ENCODE assay signal across 10 mouse cellular contexts in genomic region chr12:80270924-80271323, GRCm38 (mm10). TPM values are rescaled to one million over a fixed set of nuclear protein-coding genes. Genes with fewer than 3 reads are reported as not detected.
DNase-seq lines count a peak whose midpoint lies in the region; ATAC-seq lines count a peak whose summit lies in the region.
"Had no signal": no experiment of that assay in that cellular context is flagged by ENCODE, and none has a peak within 500 bp of the region (broad histone marks: within the 10 kb centered on the region; RNA-seq: fewer than 3 reads in every experiment).

No protein-coding gene starts in this region.

- no peaks in the 10 kb centered on the region for H3K36me3 ChIP-seq in heart, embryonic 14.5 days (ENCODE audit: control insufficient read depth, insufficient read depth, low read length)
- H3K36me3 ChIP-seq in lung, embryonic 16.5 days (ENCODE audit: control insufficient read depth, insufficient read depth, low read length): no peaks in the 10 kb centered on the region
- H3K36me3 ChIP-seq in limb, embryonic 10.5 days: no peaks in the 10 kb centered on the region

- peaks cover 21 to 29% of the 10 kb centered on the region in 2 experiments for H3K4me1 ChIP-seq in heart, embryonic 14.5 days (ENCODE audit: control insufficient read depth in 2 of 2, insufficient read depth in 2 of 2, low read length in 2 of 2)
- peaks cover 21% of the 10 kb centered on the region for H3K4me1 ChIP-seq in lung, embryonic 16.5 days (replicated peaks; ENCODE audit: control insufficient read depth, insufficient read depth, low read length)
- H3K4me1 ChIP-seq in limb, embryonic 10.5 days: peaks cover 37% of the 10 kb centered on the region

- no peaks in the 10 kb centered on the region for H3K9me3 ChIP-seq in heart, embryonic 14.5 days (ENCODE audit: control insufficient read depth, low read length)
- H3K9me3 ChIP-seq in lung, embryonic 16.5 days (ENCODE audit: control insufficient read depth, low read length): no peaks in the 10 kb centered on the region
- no peaks in the 10 kb centered on the region for H3K9me3 ChIP-seq in limb, embryonic 10.5 days (replicated peaks)

- no peaks in the 10 kb centered on the region for H3K27me3 ChIP-seq in heart, embryonic 14.5 days (ENCODE audit: control insufficient read depth, insufficient read depth, low read length)
- H3K27me3 ChIP-seq in lung, embryonic 16.5 days (ENCODE audit: control insufficient read depth, insufficient read depth, low read depth, low read length): no peaks in the 10 kb centered on the region
- H3K27me3 ChIP-seq in limb, embryonic 10.5 days (ENCODE audit: low read depth, poor library complexity, severe bottlenecking): no peaks in the 10 kb centered on the region

- WGBS in heart, embryonic 14.5 days: 5% methylated on average over 3 of the region's 3 CpGs
- 14% methylated on average over 3 of the region's 3 CpGs for WGBS in lung, embryonic 16.5 days
- 4% methylated on average over 3 of the region's 3 CpGs for whole genome bisulfite sequencing in limb, embryonic 10.5 days

- no peak overlapping the region for H3K4me3 ChIP-seq in heart, embryonic 14.5 days (ENCODE audit: control insufficient read depth in 1 of 2, insufficient read depth in 1 of 2, low read depth in 1 of 2, low read length in 2 of 2)
- H3K4me3 ChIP-seq in lung, embryonic 16.5 days (ENCODE audit: low read length): no peak overlapping the region
- H3K4me3 ChIP-seq in limb, embryonic 10.5 days: peak overlapping the region; percentile 6; the same call in 1 of the 2 replicates

- peak overlapping the region; percentile 53 to 77 for H3K27ac ChIP-seq in heart, embryonic 14.5 days (replicated peaks in 1 of 2; ENCODE audit: control insufficient read depth in 1 of 2, insufficient read depth in 1 of 2, low read depth in 2 of 2, low read length in 2 of 2)
- peak overlapping the region; percentile 71 for H3K27ac ChIP-seq in lung, embryonic 16.5 days (ENCODE audit: low read length)
- H3K27ac ChIP-seq in limb, embryonic 10.5 days: peak overlapping the region; percentile 81

- H3K4me2 ChIP-seq in heart, embryonic 14.5 days (ENCODE audit: low read length): peak overlapping the region; percentile 19
- H3K4me2 ChIP-seq in lung, embryonic 16.5 days (ENCODE audit: low read depth, low read length): no peak overlapping the region

- DNase-seq in heart, adult 18-20 months: no peak
- DNase-seq in lung, postnatal 14 days: no peak
- DNase-seq in Muller cell, postnatal 12 days (ENCODE audit: inconsistent ontology term): peak; percentile 83
- DNase-seq in limb, embryonic 10.5 days (ENCODE audit: low spot score): no peak
- no peak for DNase-seq in MN1 (ENCODE audit: low spot score)
- DNase-seq: cerebellum, adult 11 months had no signal

- ATAC-seq in heart, embryonic 14.5 days (ENCODE audit: insufficient number of reproducible peaks, insufficient read depth, low FRiP score, low read depth): 0 out of 2 replicates have a peak, but pooled peaks have one; percentile 33
- peak; percentile 32; the same call in 1 of the 2 replicates for ATAC-seq in lung, embryonic 16.5 days (ENCODE audit: low read depth)
- ATAC-seq in erythroid progenitor cell, adult 5-6 weeks (replicated peaks; ENCODE audit: low FRiP score, poor library complexity, severe bottlenecking): no peak
- ATAC-seq: midbrain, embryonic 16.5 days had no signal

- H3K9ac ChIP-seq in heart, embryonic 14.5 days (ENCODE audit: low read length): no peak overlapping the region
- H3K9ac ChIP-seq in lung, embryonic 16.5 days (ENCODE audit: low read length): 0 out of 2 replicates have a peak overlapping the region, but pooled peaks have one; percentile 3

RNA-seq across cellular contexts. Expression of gene Actn1, which starts 10.8 kb away (rescaled TPM):
- polyA plus RNA-seq in heart, embryonic 14.5 days (2014; fragmentation: Nextera tagmentation; extraction: Ambion mirVana): 38.7 and 42.7 TPM in 2 replicates
- 10 to 100 TPM; 23.8 to 31.7 TPM for total RNA-seq in heart, adult 18-20 months (2021)
- 49.2 and 49.9 TPM in 2 replicates for polyA plus RNA-seq in lung, embryonic 16.5 days (2015; fragmentation: Nextera tagmentation; extraction: Ambion mirVana)
- 48.6 and 49.5 TPM in 2 replicates for polyA plus RNA-seq in limb, embryonic 10.5 days (2016; fragmentation: Nextera tagmentation; extraction: Ambion mirVana)
- 16.2 and 21.4 TPM in 2 replicates for total RNA-seq in erythroid progenitor cell, adult 5-6 weeks (2015; ENCODE audit: low replicate concordance)
- 10.8 and 13.0 TPM in 2 replicates for total RNA-seq in erythroid progenitor cell, adult 5-6 weeks (2017; ENCODE audit: low replicate concordance)
